Mouse (Mus musculus) brain, embryonic 14.5 days (tissue): ENCODE data around the gene Shank1.

ENCODE experiments used
- CTCF ChIP-seq: fragments of 200-500 bp; IDR thresholded peaks from 2 replicates; pipeline ENCODE4 v1.5.1; 2012; ENCODE audit warnings: inconsistent platforms, mild to moderate bottlenecking, moderate library complexity, borderline replicate concordance; ENCODE audit not compliant: insufficient read depth, insufficient read length; ENCODE audit errors: extremely low read depth
- POLR2A ChIP-seq: fragments of 200-500 bp; IDR thresholded peaks from 2 replicates; pipeline ENCODE4 v1.6.1; 2012; ENCODE audit warnings: mild to moderate bottlenecking, inconsistent platforms, borderline replicate concordance; ENCODE audit not compliant: poor library complexity, insufficient read depth, insufficient read length, severe bottlenecking; ENCODE audit errors: extremely low read depth

- TF ChIP-seq POLR2A (no peak), CTCF (no peak)
Measured at GRCm38 (mm10) chr7:44351881-44352749, 42.1 kb downstream of the Shank1 start.
